Mouse (Mus musculus) lung, adult 2 months (tissue): Measurements from ENCODE around the gene Ncbp1. TPM values are rescaled to one million over a fixed set of nuclear protein-coding genes. Genes with fewer than 3 reads are reported as not detected.

Experiments used
- DNase-seq: peaks from one replicate; pipeline ENCODE4 v3.0.0; 2022
- H3K4me1 ChIP-seq: fragments of 200-500 bp; 2 replicates; pipeline ENCODE4 v1.6.1; 2011; ENCODE audit warnings: low read length; ENCODE audit not compliant: control insufficient read depth, insufficient read depth
- H3K4me3 ChIP-seq: fragments of 200-500 bp; replicated peaks from 2 replicates; pipeline ENCODE3; 2011; ENCODE audit warnings: low read depth, mild to moderate bottlenecking, control low read depth, low read length; ENCODE audit errors: extremely low read depth
- CTCF ChIP-seq: fragments of 200-500 bp; IDR thresholded peaks from 2 replicates; pipeline ENCODE4 v1.5.1; 2011; ENCODE audit warnings: mild to moderate bottlenecking, low read length, control low read depth; ENCODE audit not compliant: insufficient read depth
- POLR2A ChIP-seq: fragments of 200-500 bp; IDR thresholded peaks from 2 replicates; pipeline ENCODE4 v1.6.1; 2011; ENCODE audit warnings: low read depth, mild to moderate bottlenecking, control low read depth, low read length, borderline replicate concordance; ENCODE audit errors: extremely low read depth
- WGBS: fragments of 180-500 bp; shearing (Covaris S2); methylation state at CpG from one replicate; pipeline ENCODE4 v1.1.7; 2018; 5-methylcytosine and 5-hydroxymethylcytosine counted together
- polyA plus RNA-seq: library from polyadenylated mRNA; depleted of rRNA; stranded (reverse); fragments of >200 nt; gene quantifications from 2 replicates; pipeline ENCODE4 v1.2.3, GENCODE M21; 2012

Gene Ncbp1
- polyA plus RNA-seq, 1 experiment: 19.3 TPM

- 29% methylated on average over 14 of the region's 14 CpGs for WGBS
- no peak for TF ChIP-seq CTCF
- no peak overlapping the region for H3K4me3 ChIP-seq
- no peaks in the 10 kb centered on the region for H3K4me1 ChIP-seq
- no peak for DNase-seq
These were observed 37.2 kb upstream of the Ncbp1 start for GRCm38 (mm10) chr4:46101211-46101711.

- no peaks in the 10 kb centered on the region for H3K4me1 ChIP-seq
- no peak for TF ChIP-seq POLR2A
- no peak for TF ChIP-seq CTCF
- no peak overlapping the region for H3K4me3 ChIP-seq
- 88% methylated on average over 10 of the region's 10 CpGs for WGBS
- DNase-seq: no peak
These were observed 36.2 kb upstream of the Ncbp1 start for GRCm38 (mm10) chr4:46102078-46102769.

- WGBS: 87% methylated on average over 8 of the region's 8 CpGs
- DNase-seq: no peak
- H3K4me3 ChIP-seq: no peak overlapping the region
- TF ChIP-seq POLR2A (no peak), CTCF (no peak)
- no peaks in the 10 kb centered on the region for H3K4me1 ChIP-seq
These were observed 28.3 kb upstream of the Ncbp1 start for GRCm38 (mm10) chr4:46110084-46110483.

GRCm38 (mm10) chr4:46111361-46111760 lies 27.1 kb upstream of the Ncbp1 start:
- no peak overlapping the region for H3K4me3 ChIP-seq
- TF ChIP-seq CTCF (no peak), POLR2A (no peak)
- no peak for DNase-seq
- 51% methylated on average over 3 of the region's 3 CpGs for WGBS
- no peaks in the 10 kb centered on the region for H3K4me1 ChIP-seq

GRCm38 (mm10) chr4:46115308-46115707 lies 23.1 kb upstream of the Ncbp1 start:
- no peak for DNase-seq
- Histone ChIP-seq H3K4me3 (no peak overlapping the region), H3K4me1 (no peaks in the 10 kb centered on the region)
- no peak for TF ChIP-seq CTCF
- TF ChIP-seq POLR2A: no peak
- WGBS: 57% methylated on average over 1 of the region's 1 CpGs

- Histone ChIP-seq H3K4me1 (no peaks in the 10 kb centered on the region), H3K4me3 (no peak overlapping the region)
- TF ChIP-seq POLR2A: no peak
- TF ChIP-seq CTCF: no peak
- 80% methylated on average over 10 of the region's 10 CpGs for WGBS
- DNase-seq: no peak
These were observed 21.8 kb upstream of the Ncbp1 start for GRCm38 (mm10) chr4:46116544-46117175.

GRCm38 (mm10) chr4:46117536-46117935 lies 20.9 kb upstream of the Ncbp1 start:
- WGBS: 91% methylated on average over 4 of the region's 4 CpGs
- DNase-seq: no peak
- no peaks in the 10 kb centered on the region for H3K4me1 ChIP-seq
- H3K4me3 ChIP-seq: no peak overlapping the region
- no peak for TF ChIP-seq CTCF
- no peak for TF ChIP-seq POLR2A

GRCm38 (mm10) chr4:46119514-46120094 lies 18.8 kb upstream of the Ncbp1 start:
- no peak for DNase-seq
- WGBS: 94% methylated on average over 14 of the region's 14 CpGs
- Histone ChIP-seq H3K4me1 (no peaks in the 10 kb centered on the region), H3K4me3 (no peak overlapping the region)
- TF ChIP-seq CTCF (no peak), POLR2A (no peak)

GRCm38 (mm10) chr4:46120767-46121166 lies 17.6 kb upstream of the Ncbp1 start:
- DNase-seq: no peak
- Histone ChIP-seq H3K4me3 (no peak overlapping the region), H3K4me1 (no peaks in the 10 kb centered on the region)
- TF ChIP-seq POLR2A (no peak), CTCF (no peak)
- WGBS: 88% methylated on average over 3 of the region's 3 CpGs
